In the genomic region with DNA sequence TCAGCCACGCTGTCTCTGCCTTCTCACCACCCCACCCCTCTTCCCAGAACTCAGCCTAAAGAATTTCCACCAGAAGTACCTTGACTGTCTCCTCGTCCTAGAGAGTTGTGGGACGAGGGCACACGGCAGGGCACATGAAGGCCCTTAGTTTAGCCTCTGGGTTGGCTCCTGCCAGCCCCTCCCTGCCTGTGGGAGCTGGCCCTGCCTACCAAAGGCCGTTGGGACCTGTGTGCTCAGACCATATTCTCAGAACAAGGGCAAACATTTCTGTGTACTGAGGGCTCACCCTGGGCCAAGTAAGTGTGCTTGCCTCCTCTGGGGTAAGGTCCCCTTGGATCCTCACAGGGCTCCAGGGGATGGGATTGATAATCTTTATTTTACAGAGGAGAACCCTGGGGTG, we compare ENCODE assay signal across 8 mouse cellular contexts.
A peak's percentile ranks its signal among the peaks of the same experiment; 100 is the strongest.
DNase-seq lines count a peak whose midpoint lies in the region; ATAC-seq and TF ChIP-seq lines count a peak whose summit lies in the region.

No protein-coding gene starts in this region.

- H3K9ac ChIP-seq in kidney, embryonic 15.5 days = peak overlapping the region; percentile 57
- no peak overlapping the region for H3K9ac ChIP-seq in liver, embryonic 16.5 days (ENCODE audit: low read depth, low read length)

- no peaks in the 10 kb centered on the region for H3K9me3 ChIP-seq in kidney, embryonic 15.5 days (replicated peaks)
- no peaks in the 10 kb centered on the region for H3K9me3 ChIP-seq in liver, embryonic 16.5 days (replicated peaks; ENCODE audit: control insufficient read depth, low read length)

- no peak for ATAC-seq in kidney, embryonic 15.5 days (replicated peaks; ENCODE audit: low FRiP score)
- ATAC-seq in liver, embryonic 16.5 days (ENCODE audit: low read depth) = no peak

- peaks cover 81% of the 10 kb centered on the region for H3K4me1 ChIP-seq in kidney, embryonic 15.5 days
- peaks cover 12% of the 10 kb centered on the region for H3K4me1 ChIP-seq in brown adipose tissue, adult 24 weeks (ENCODE audit: control insufficient read depth, insufficient read depth, insufficient read length, low read length)
- peaks cover 6% of the 10 kb centered on the region; the same call in 1 of the 2 replicates for H3K4me1 ChIP-seq in embryonic fibroblast, embryonic 13.5 days (ENCODE audit: control insufficient read depth, insufficient read depth, low read length)
- H3K4me1 ChIP-seq in liver, embryonic 16.5 days (ENCODE audit: control insufficient read depth, low read depth, low read length) = no peaks in the 10 kb centered on the region

- H3K4me2 ChIP-seq in kidney, embryonic 15.5 days = peak overlapping the region; percentile 73
- peak overlapping the region; percentile 9; the same call in 1 of the 2 replicates for H3K4me2 ChIP-seq in liver, embryonic 16.5 days (ENCODE audit: low read depth, low read length)

- no peaks in the 10 kb centered on the region for H3K27me3 ChIP-seq in kidney, embryonic 15.5 days
- no peaks in the 10 kb centered on the region for H3K27me3 ChIP-seq in liver, embryonic 16.5 days (ENCODE audit: control insufficient read depth, insufficient read depth, low read depth, low read length)

- peak overlapping the region; percentile 88 for H3K27ac ChIP-seq in kidney, embryonic 15.5 days
- H3K27ac ChIP-seq in brown adipose tissue, adult 24 weeks (replicated peaks; ENCODE audit: low read depth, low read length) = peak overlapping the region; percentile 83
- H3K27ac ChIP-seq in embryonic fibroblast, embryonic 13.5 days (ENCODE audit: insufficient read depth, low read length) = no peak overlapping the region
- H3K27ac ChIP-seq in liver, embryonic 16.5 days (ENCODE audit: low read length) = no peak overlapping the region

- no peak for TF ChIP-seq POLR2A in embryonic fibroblast, embryonic 13.5 days (IDR thresholded peaks at IDR 0.05; ENCODE audit: low read depth, low read length)

- 65% methylated on average over 5 of the region's 5 CpGs for WGBS in kidney, embryonic 15.5 days
- WGBS in liver, embryonic 16.5 days (ENCODE audit: insufficient replicate concordance) = 50% methylated on average over 5 of the region's 5 CpGs

- no peak for DNase-seq in kidney, adult 9 months
- DNase-seq in frontal cortex, postnatal 14 days (ENCODE audit: low spot score in 2 of 2) = no peak
- no peak for DNase-seq in urinary bladder, postnatal 36 days (ENCODE audit: low spot score in 2 of 2)
- DNase-seq in layer of hippocampus, adult 9-10 months (ENCODE audit: low spot score) = no peak

- TF ChIP-seq CTCF in embryonic fibroblast, embryonic 13.5 days (IDR thresholded peaks at IDR 0.05; ENCODE audit: borderline replicate concordance, insufficient read depth, low read length) = no peak

- H3K36me3 ChIP-seq in kidney, embryonic 15.5 days = peaks cover 39% of the 10 kb centered on the region
- no peaks in the 10 kb centered on the region for H3K36me3 ChIP-seq in liver, embryonic 16.5 days (ENCODE audit: control insufficient read depth, insufficient read depth)

- peak overlapping the region; percentile 51 for H3K4me3 ChIP-seq in kidney, embryonic 15.5 days (replicated peaks)
- peak overlapping the region; percentile 67 for H3K4me3 ChIP-seq in brown adipose tissue, adult 24 weeks (ENCODE audit: insufficient read depth, low read depth, low read length)
- peak overlapping the region; percentile 47 for H3K4me3 ChIP-seq in embryonic fibroblast, embryonic 13.5 days (ENCODE audit: insufficient read depth, low read length)
- 0 out of 2 replicates have a peak overlapping the region, but pooled peaks have one; percentile 14 for H3K4me3 ChIP-seq in liver, embryonic 16.5 days (ENCODE audit: low read depth, low read length)

Comparison
In these comparisons a context has a peak if more than half of its experiments do, and no peak if none do; other contexts are left out.
1. H3K27ac ChIP-seq: peak in kidney, embryonic 15.5 days (single experiment) and brown adipose tissue, adult 24 weeks (single experiment); none in embryonic fibroblast, embryonic 13.5 days (single experiment) and liver, embryonic 16.5 days (single experiment).
2. H3K4me3 ChIP-seq: peak in every context shown above with its lines; median percentile 67 in brown adipose tissue, adult 24 weeks; 51 in kidney, embryonic 15.5 days; 47 in embryonic fibroblast, embryonic 13.5 days; 14 in liver, embryonic 16.5 days.